In genomic region chr7:130673169-130674033, GRCm38 (mm10) we compare ENCODE assay signal across 8 mouse cellular contexts.
DNase-seq lines count a peak whose midpoint lies in the region; ATAC-seq and TF ChIP-seq lines count a peak whose summit lies in the region.

No protein-coding gene starts in this region.

- no peak overlapping the region for H3K27ac ChIP-seq in cortical plate, adult 2 months (ENCODE audit: insufficient read depth, low read length)
- H3K27ac ChIP-seq in heart, embryonic 16.5 days (ENCODE audit: low read length), result peak overlapping the region; percentile 99

- H3K27me3 ChIP-seq in heart, embryonic 16.5 days (ENCODE audit: control insufficient read depth, insufficient read depth, low read length), result no peaks in the 10 kb centered on the region

- peak; percentile 81 for TF ChIP-seq CTCF in cortical plate, adult 2 months (IDR thresholded peaks at IDR 0.05; ENCODE audit: extremely low read depth, insufficient read depth, low read length)

- peaks cover 15% of the 10 kb centered on the region for H3K36me3 ChIP-seq in heart, embryonic 16.5 days (ENCODE audit: control insufficient read depth, insufficient read depth)

- H3K9ac ChIP-seq in heart, embryonic 16.5 days (ENCODE audit: low read length), result peak overlapping the region; percentile 74

- TF ChIP-seq POLR2A in cortical plate, adult 2 months (IDR thresholded peaks at IDR 0.05; ENCODE audit: extremely low read depth, insufficient read depth, low read length), result no peak

- peak overlapping the region; percentile 14; the same call in 1 of the 2 replicates for H3K4me2 ChIP-seq in heart, embryonic 16.5 days (ENCODE audit: low read depth, low read length)

- DNase-seq in kidney, adult 18-20 months, result peak; percentile 46
- no peak for DNase-seq in kidney, adult 8-10 months
- DNase-seq in Muller cell, postnatal 12 days (ENCODE audit: inconsistent ontology term), result peak; percentile 84
- peak; percentile 53 to 67 for DNase-seq in layer of hippocampus, postnatal 14 days (ENCODE audit: low spot score in 2 of 2)
- peak; percentile 64 for DNase-seq in mesoderm, embryonic 11.5 days (ENCODE audit: low read depth, low spot score)
- peak; percentile 69 for DNase-seq in thymus, postnatal 4 days

- H3K4me3 ChIP-seq in cortical plate, adult 2 months (ENCODE audit: insufficient read depth, low read length), result no peak overlapping the region
- no peak overlapping the region for H3K4me3 ChIP-seq in heart, embryonic 16.5 days (ENCODE audit: low read length)

- H3K9me3 ChIP-seq in heart, embryonic 16.5 days (replicated peaks; ENCODE audit: control insufficient read depth, low read length), result 0 out of 2 replicates have a peak, but pooled peaks cover 2% of the 10 kb centered on the region

- H3K4me1 ChIP-seq in cortical plate, adult 2 months (ENCODE audit: control insufficient read depth, insufficient read depth, low read length), result no peaks in the 10 kb centered on the region
- peaks cover 57% of the 10 kb centered on the region for H3K4me1 ChIP-seq in heart, embryonic 16.5 days (ENCODE audit: control insufficient read depth, insufficient read depth, low read length)

- ATAC-seq in heart, embryonic 16.5 days (replicated peaks; ENCODE audit: extremely low read depth, insufficient read depth, low FRiP score), result peak; percentile 24; the same call in 1 of the 2 replicates

- 31% methylated on average over 9 of the region's 9 CpGs for WGBS in heart, embryonic 16.5 days

Comparison
In these comparisons a context has a peak if more than half of its experiments do, and no peak if none do; other contexts are left out.
1. DNase-seq: peak in kidney, adult 18-20 months (single experiment), Muller cell, postnatal 12 days (single experiment), layer of hippocampus, postnatal 14 days (2 of 2), mesoderm, embryonic 11.5 days (single experiment) and thymus, postnatal 4 days (single experiment); none in kidney, adult 8-10 months (0 of 2).